Mouse (Mus musculus) CD4-positive naive resting alpha-beta T cell, adult 76 days (primary cell): ENCODE data around the gene Skint3. TPM values are rescaled to one million over a fixed set of nuclear protein-coding genes. Genes with fewer than 3 reads are reported as not detected.

Source experiments
- total RNA-seq: library from RNA; stranded (reverse); gene quantifications from one replicate; pipeline ENCODE4 v1.2.4, GENCODE M21; 2023

Gene Skint3
- total RNA-seq, result not detected

DNA sequence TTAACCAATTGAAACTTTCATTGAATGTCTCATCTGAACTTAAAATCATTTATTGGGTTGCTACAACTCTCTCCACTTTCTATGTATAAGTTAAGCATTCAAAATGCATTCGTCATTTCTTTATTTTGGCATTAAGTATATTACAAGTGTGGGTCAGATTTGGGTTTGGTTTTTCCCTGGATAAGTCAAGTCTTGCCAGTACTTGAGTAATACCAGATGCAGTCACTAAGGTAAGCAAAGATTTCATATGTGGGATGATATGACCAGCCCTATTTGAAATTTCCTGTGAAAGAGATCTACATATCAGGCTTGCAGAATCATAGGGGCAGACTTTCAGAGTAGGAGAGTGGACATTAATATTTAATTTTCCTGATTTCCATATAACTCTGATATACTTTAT lies at the start of gene Skint3:
Gene Skint3 (plus strand): TSS at position 301 of the 400 bp plus-strand sequence.

Other genes with a start within 250 kb of the Skint3 start
- gene Skint1, start 226.0 kb upstream of the Skint3 start, total RNA-seq, result not detected
- not detected for gene Skint4, start 160.2 kb upstream of the Skint3 start, total RNA-seq
- not detected for gene Skint9, start 201.7 kb downstream of the Skint3 start, total RNA-seq